Mouse (Mus musculus) embryonic fibroblast, embryonic 13.5 days (primary cell): Measurements from ENCODE around the gene Usp40. TPM values are rescaled to one million over a fixed set of nuclear protein-coding genes. Genes with fewer than 3 reads are reported as not detected.

Source experiments
- H3K27ac ChIP-seq: 2 replicates; pipeline ENCODE4 v1.5.1; 2012; ENCODE audit warnings: low read length, control low read depth, inconsistent platforms; ENCODE audit not compliant: insufficient read depth
- H3K4me1 ChIP-seq: 2 replicates; pipeline ENCODE4 v1.6.1; 2011; ENCODE audit warnings: low read length; ENCODE audit not compliant: control insufficient read depth, insufficient read depth
- H3K4me3 ChIP-seq: 2 replicates; pipeline ENCODE4 v1.5.1; 2011; ENCODE audit warnings: mild to moderate bottlenecking, control low read depth, low read length; ENCODE audit not compliant: insufficient read depth
- CTCF ChIP-seq: IDR thresholded peaks from 2 replicates; pipeline ENCODE4 v1.5.1; 2011; ENCODE audit warnings: mild to moderate bottlenecking, control low read depth, low read length, moderate library complexity, borderline replicate concordance; ENCODE audit not compliant: insufficient read depth
- POLR2A ChIP-seq: IDR thresholded peaks from 2 replicates; pipeline ENCODE4 v1.6.1; 2011; ENCODE audit warnings: low read depth, mild to moderate bottlenecking, control low read depth, low read length, moderate library complexity
- polyA plus RNA-seq: library from polyadenylated mRNA; stranded (reverse); fragments of >200 nt; gene quantifications from 2 replicates; pipeline ENCODE4 v1.2.4, GENCODE M21; 2011; ENCODE audit warnings: low read depth; ENCODE audit not compliant: missing spikeins, insufficient read length

Usp40 gene
- polyA plus RNA-seq, 1 experiment = 44.4 TPM

DNA sequence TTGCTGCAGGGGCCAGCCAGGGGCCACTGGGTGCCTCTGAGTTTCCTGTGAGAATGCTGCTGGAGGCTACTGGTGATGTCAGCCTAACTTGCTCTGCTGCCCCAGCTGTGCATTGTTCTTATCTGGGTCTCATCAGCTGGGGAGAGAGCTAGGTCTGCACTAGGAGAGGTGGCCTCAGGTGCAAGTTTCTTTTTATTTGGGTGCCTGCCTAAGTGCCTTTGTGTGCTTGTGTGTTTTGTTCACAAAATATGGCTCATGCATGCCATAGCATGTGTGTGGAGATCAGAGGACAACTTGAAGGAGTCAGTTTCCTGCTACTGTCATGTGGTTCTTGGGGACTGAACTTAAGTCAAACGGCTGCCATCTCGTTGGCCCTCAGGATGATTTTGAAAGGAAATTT is 108.7 kb downstream of the Usp40 start:
- Histone ChIP-seq H3K4me1 (peaks cover 3% of the 10 kb centered on the region; the same call in 1 of the 2 replicates), H3K27ac (no peak overlapping the region), H3K4me3 (no peak overlapping the region)
- TF ChIP-seq CTCF = no peak
- TF ChIP-seq POLR2A = no peak

DNA sequence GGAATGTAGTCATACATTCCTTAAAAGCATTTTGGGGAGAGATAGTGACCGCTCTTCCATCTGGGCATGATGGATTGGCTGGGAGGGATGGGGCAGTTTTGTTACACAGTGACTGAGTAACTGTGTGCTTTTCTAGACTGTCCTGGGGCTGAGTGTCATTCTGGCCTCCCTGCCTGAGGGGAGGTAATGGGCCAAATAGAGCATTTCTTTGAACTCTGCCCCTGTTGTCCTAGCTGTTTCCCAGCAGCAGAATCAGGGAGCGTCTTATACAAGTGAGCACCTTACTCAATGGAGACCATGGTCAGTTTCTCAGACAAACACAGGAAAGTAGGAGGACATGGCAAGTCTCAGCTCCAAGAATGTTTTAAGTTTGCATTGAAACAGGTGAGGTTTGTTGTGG is 111.4 kb downstream of the Usp40 start:
- H3K4me1 ChIP-seq = peaks cover 3% of the 10 kb centered on the region; the same call in 1 of the 2 replicates
- H3K4me3 ChIP-seq = no peak overlapping the region
- TF ChIP-seq CTCF (no peak), POLR2A (no peak)
- H3K27ac ChIP-seq = no peak overlapping the region

Other genes starting within 250 kb of the Usp40 start
- gene Sag, start 204.9 kb downstream of the Usp40 start, polyA plus RNA-seq = 0.47 and 0.81 TPM in 2 replicates
- gene Dgkd, start 155.3 kb downstream of the Usp40 start, polyA plus RNA-seq = 25.8 and 34.0 TPM in 2 replicates
- gene Ugt1a10, start 46.8 kb upstream of the Usp40 start, polyA plus RNA-seq = not detected in 2 replicates
- not detected in 2 replicates for gene Ugt1a9, start 62.2 kb upstream of the Usp40 start, polyA plus RNA-seq
- gene Ugt1a8, start 79.3 kb upstream of the Usp40 start, polyA plus RNA-seq = not detected in 2 replicates
- gene Ugt1a7c, start 86.5 kb upstream of the Usp40 start, polyA plus RNA-seq = 8.0 and 11.2 TPM in 2 replicates
- 0.58 and 1.8 TPM in 2 replicates for gene Ugt1a6b, start 94.7 kb upstream of the Usp40 start, polyA plus RNA-seq
- gene Ugt1a6a, start 126.3 kb upstream of the Usp40 start, polyA plus RNA-seq = 16.4 and 20.8 TPM in 2 replicates
- gene Ugt1a5, start 157.5 kb upstream of the Usp40 start, polyA plus RNA-seq = 0.39 TPM in 1 of 2 replicates, not detected in the other
- gene Ugt1a2, start 192.1 kb upstream of the Usp40 start, polyA plus RNA-seq = not detected in 2 replicates
- 3.0 and 3.9 TPM in 2 replicates for gene Dnajb3, start 197.2 kb upstream of the Usp40 start, polyA plus RNA-seq
- gene Ugt1a1, start 203.4 kb upstream of the Usp40 start, polyA plus RNA-seq = not detected in 2 replicates
- gene Mroh2a, start 218.4 kb upstream of the Usp40 start, polyA plus RNA-seq = not detected in 2 replicates